ENCODE assay signal across 8 mouse cellular contexts in genomic region chr15:81811599-81811996, GRCm38 (mm10). TPM values are rescaled to one million over a fixed set of nuclear protein-coding genes. Genes with fewer than 3 reads are reported as not detected.
DNase-seq lines count a peak whose midpoint lies in the region; ATAC-seq and TF ChIP-seq lines count a peak whose summit lies in the region.

No protein-coding gene starts in this region.

- 2% methylated on average over 26 of the region's 26 CpGs for WGBS in kidney, adult 2 months
- WGBS in hindbrain, embryonic 14.5 days, result 0% methylated on average over 26 of the region's 26 CpGs
- under 1% methylated on average over 26 of the region's 26 CpGs for WGBS in midbrain, embryonic 10.5 days

- peak overlapping the region; percentile 77 for H3K4me2 ChIP-seq in hindbrain, embryonic 14.5 days (replicated peaks)

- no peaks in the 10 kb centered on the region for H3K27me3 ChIP-seq in kidney, adult 2 months (replicated peaks; ENCODE audit: control insufficient read depth, insufficient read depth, low read length)
- H3K27me3 ChIP-seq in hindbrain, embryonic 14.5 days (ENCODE audit: control insufficient read depth, insufficient read depth, low read length), result no peaks in the 10 kb centered on the region
- H3K27me3 ChIP-seq in midbrain, embryonic 10.5 days (ENCODE audit: low read depth, poor library complexity, severe bottlenecking), result 0 out of 2 replicates have a peak, but pooled peaks cover 4% of the 10 kb centered on the region

- TF ChIP-seq CTCF in kidney, adult 2 months (conservative IDR thresholded peaks at IDR 0.05; ENCODE audit: insufficient read depth, insufficient read length, low read depth, low read length), result no peak

- peak overlapping the region; percentile 76 for H3K4me3 ChIP-seq in kidney, adult 2 months (ENCODE audit: insufficient read depth, low read depth, low read length)
- H3K4me3 ChIP-seq in hindbrain, embryonic 14.5 days (replicated peaks; ENCODE audit: low read length), result peak overlapping the region; percentile 65
- H3K4me3 ChIP-seq in midbrain, embryonic 10.5 days, result peak overlapping the region; percentile 86

- no peaks in the 10 kb centered on the region for H3K9me3 ChIP-seq in hindbrain, embryonic 14.5 days (ENCODE audit: control insufficient read depth, low read length)
- no peaks in the 10 kb centered on the region for H3K9me3 ChIP-seq in midbrain, embryonic 10.5 days (replicated peaks)

- TF ChIP-seq POLR2A in kidney, adult 2 months (IDR thresholded peaks at IDR 0.05; ENCODE audit: low read depth, low read length), result no peak

- peaks cover 32% of the 10 kb centered on the region for H3K4me1 ChIP-seq in kidney, adult 2 months (ENCODE audit: control insufficient read depth, insufficient read depth, low read length)
- H3K4me1 ChIP-seq in hindbrain, embryonic 14.5 days (replicated peaks; ENCODE audit: control insufficient read depth, insufficient read depth, low read length), result peaks cover 26% of the 10 kb centered on the region
- peaks cover 52% of the 10 kb centered on the region for H3K4me1 ChIP-seq in midbrain, embryonic 10.5 days

- H3K9ac ChIP-seq in hindbrain, embryonic 14.5 days, result peak overlapping the region; percentile 68

- H3K27ac ChIP-seq in kidney, adult 2 months (ENCODE audit: insufficient read depth, low read depth, low read length), result peak overlapping the region; percentile 96
- H3K27ac ChIP-seq in hindbrain, embryonic 14.5 days, result peak overlapping the region; percentile 71
- H3K27ac ChIP-seq in midbrain, embryonic 10.5 days (replicated peaks), result peak overlapping the region; percentile 91

- no peak; the same call in 1 of the 2 replicates for ATAC-seq in hindbrain, embryonic 14.5 days (ENCODE audit: low FRiP score)

- DNase-seq in kidney, adult 2 months, result peak; percentile 84
- no peak for DNase-seq in kidney, adult 11 months
- peak; percentile 76 for DNase-seq in adipocyte (ENCODE audit: low spot score)
- DNase-seq in hindbrain, embryonic 14.5 days (ENCODE audit: low spot score), result no peak
- no peak for DNase-seq in midbrain, embryonic 10.5 days (ENCODE audit: low spot score)
- DNase-seq in urinary bladder, adult 18-20 months (ENCODE audit: low spot score in 2 of 2), result no peak
- DNase-seq in spleen, postnatal 10 days (ENCODE audit: low spot score in 2 of 2), result no peak
- no peak for DNase-seq in cerebellum, adult 9-10 months

- H3K36me3 ChIP-seq in kidney, adult 2 months (ENCODE audit: control insufficient read depth, insufficient read depth, low read length), result peaks cover 7% of the 10 kb centered on the region; the same call in 1 of the 2 replicates
- peaks cover 18% of the 10 kb centered on the region for H3K36me3 ChIP-seq in hindbrain, embryonic 14.5 days (replicated peaks; ENCODE audit: control insufficient read depth, insufficient read depth)
- H3K36me3 ChIP-seq in midbrain, embryonic 10.5 days, result peaks cover 18% of the 10 kb centered on the region

RNA-seq across cellular contexts. Expression of gene Tef, which starts 9.4 kb away (rescaled TPM):
- polyA plus RNA-seq in kidney, adult 2 months (2012; rRNA removed), result 121 and 131 TPM in 2 replicates
- 16.8 and 18.7 TPM in 2 replicates for polyA plus RNA-seq in hindbrain, embryonic 14.5 days (2014; fragmentation: Nextera tagmentation; extraction: Ambion mirVana)
- 15.7 and 19.0 TPM in 2 replicates for polyA plus RNA-seq in midbrain, embryonic 10.5 days (2016; fragmentation: Nextera tagmentation; extraction: Ambion mirVana)

RNA-seq across cellular contexts. Expression of gene Tob2, which starts 47.0 kb away (rescaled TPM):
- 31.6 and 40.3 TPM in 2 replicates for polyA plus RNA-seq in kidney, adult 2 months (2012; rRNA removed)
- polyA plus RNA-seq in hindbrain, embryonic 14.5 days (2014; fragmentation: Nextera tagmentation; extraction: Ambion mirVana), result 13.4 and 14.9 TPM in 2 replicates
- polyA plus RNA-seq in midbrain, embryonic 10.5 days (2016; fragmentation: Nextera tagmentation; extraction: Ambion mirVana), result 17.7 and 19.6 TPM in 2 replicates

Comparison
In these comparisons a context has a peak if more than half of its experiments do, and no peak if none do; other contexts are left out.
1. DNase-seq: peak in kidney, adult 2 months (single experiment) and adipocyte (single experiment); none in kidney, adult 11 months (single experiment), hindbrain, embryonic 14.5 days (single experiment), midbrain, embryonic 10.5 days (single experiment), urinary bladder, adult 18-20 months (0 of 2), spleen, postnatal 10 days (0 of 2) and cerebellum, adult 9-10 months (single experiment).
2. Peak in every context shown above with its lines, with median percentiles within 50 percentile points of each other: H3K27ac ChIP-seq and H3K4me3 ChIP-seq.